Mouse (Mus musculus) bone marrow macrophage, adult 2 months (primary cell): ENCODE results near the gene Disp1.

Source experiments
- CTCF ChIP-seq: IDR thresholded peaks from 2 replicates; pipeline ENCODE4 v1.5.1; 2012; ENCODE audit warnings: low read depth, mild to moderate bottlenecking, low read length, moderate library complexity
- POLR2A ChIP-seq: IDR thresholded peaks from 2 replicates; pipeline ENCODE4 v1.6.1; 2012; ENCODE audit warnings: mild to moderate bottlenecking, low read depth, low read length, borderline replicate concordance

GRCm38 (mm10) chr1:183155600-183155999, 65.7 kb downstream of the Disp1 start:
- TF ChIP-seq CTCF (no peak), POLR2A (no peak)
